Mouse (Mus musculus) olfactory bulb, adult 2 months (tissue): ENCODE data around the gene Caml.
"Not testable (repeated sequence)": the region's sequence is repeated elsewhere in the genome, so short reads cannot be mapped to it uniquely, and the experiment has no call there.

Experiments
- CTCF ChIP-seq: fragments of 200-500 bp; IDR thresholded peaks from 2 replicates; pipeline ENCODE4 v1.5.1; 2012; ENCODE audit warnings: low read depth, mild to moderate bottlenecking, low read length, moderate library complexity; ENCODE audit not compliant: insufficient read depth
- POLR2A ChIP-seq: fragments of 200-500 bp; IDR thresholded peaks from 2 replicates; pipeline ENCODE4 v1.6.1; 2012; ENCODE audit warnings: mild to moderate bottlenecking, low read depth, low read length, moderate library complexity; ENCODE audit not compliant: insufficient read depth

DNA sequence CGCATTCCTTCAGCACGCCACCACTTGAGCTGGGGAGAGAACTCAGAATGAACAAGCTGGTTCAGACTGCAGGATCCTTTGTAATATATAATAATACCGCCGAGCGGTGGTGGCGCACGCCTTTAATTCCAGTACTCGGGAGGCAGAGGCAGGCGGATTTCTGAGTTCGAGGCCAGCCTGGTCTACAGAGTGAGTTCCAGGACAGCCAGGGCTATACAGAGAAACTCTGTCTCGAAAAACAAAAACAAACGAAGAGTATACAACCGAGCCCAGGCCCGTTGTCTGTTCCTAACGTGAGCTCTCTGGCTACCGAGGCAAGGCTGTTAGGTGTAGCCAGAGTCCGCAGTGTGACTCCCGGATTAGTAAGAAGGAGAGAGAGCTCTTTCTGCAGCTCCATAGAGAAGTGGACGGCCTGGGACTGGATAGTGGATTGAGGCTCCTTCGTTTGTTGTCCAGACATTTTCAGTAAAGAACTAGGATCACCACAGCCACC lies 603 bp upstream of the Caml start:
- not testable (repeated sequence) for TF ChIP-seq CTCF, POLR2A
